Mouse (Mus musculus) kidney, embryonic 16.5 days (tissue): ENCODE data around the gene Adam12. TPM values are rescaled to one million over a fixed set of nuclear protein-coding genes. Genes with fewer than 3 reads are reported as not detected.

Source experiments
- ATAC-seq: fragments of 200-750 bp; cut with Nextera tagmentation; 2 replicates; pipeline ENCODE4 v1.8.0; 2017; ENCODE audit warnings: moderate TSS enrichment; ENCODE audit not compliant: low FRiP score, low TSS enrichment
- H3K27ac ChIP-seq: fragments of 300-500 bp; sonication (generic); 2 replicates; pipeline ENCODE4 v1.5.1; 2014; ENCODE audit warnings: low read length
- H3K27me3 ChIP-seq: fragments of 300-500 bp; sonication (generic); 2 replicates; pipeline ENCODE4 v1.6.1; 2014; ENCODE audit warnings: low read length, control low read depth, mixed read lengths; ENCODE audit not compliant: insufficient read depth
- H3K36me3 ChIP-seq: fragments of 300-500 bp; sonication (generic); 2 replicates; pipeline ENCODE4 v1.6.1; 2014; ENCODE audit warnings: low read length, control low read depth, mixed read lengths; ENCODE audit not compliant: insufficient read depth
- H3K4me1 ChIP-seq: fragments of 300-500 bp; sonication (generic); 2 replicates; pipeline ENCODE4 v1.6.1; 2014; ENCODE audit warnings: low read length, control low read depth, mixed read lengths; ENCODE audit not compliant: insufficient read depth
- H3K4me2 ChIP-seq: fragments of 300-500 bp; sonication (generic); replicated peaks from 2 replicates; pipeline ENCODE4 v1.6.1; 2014; ENCODE audit warnings: low read depth, low read length
- H3K4me3 ChIP-seq: fragments of 300-500 bp; sonication (generic); 2 replicates; pipeline ENCODE4 v1.5.1; 2014; ENCODE audit warnings: mild to moderate bottlenecking, low read length
- H3K9ac ChIP-seq: fragments of 300-500 bp; sonication (generic); replicated peaks from 2 replicates; pipeline ENCODE4 v1.6.1; 2014; ENCODE audit warnings: low read length
- H3K9me3 ChIP-seq: fragments of 300-500 bp; sonication (generic); 2 replicates; pipeline ENCODE4 v1.6.1; 2016; ENCODE audit warnings: low read length, control low read depth
- WGBS: fragments of 180-500 bp; shearing (Covaris S2); extraction: QIAGEN DNeasy Blood & Tissue Kit; methylation state at CpG from one replicate; pipeline ENCODE4 v1.1.7; 2014; 5-methylcytosine and 5-hydroxymethylcytosine counted together
- polyA plus RNA-seq: library from polyadenylated mRNA; unstranded; fragments of >200 nt; fragmentation: Nextera tagmentation; extraction: Ambion mirVana; gene quantifications from 2 replicates; pipeline ENCODE4 v1.2.1, GENCODE M21; 2015

The Adam12 gene
- polyA plus RNA-seq, 1 experiment from 2014 or later = 4.5 TPM

DNA sequence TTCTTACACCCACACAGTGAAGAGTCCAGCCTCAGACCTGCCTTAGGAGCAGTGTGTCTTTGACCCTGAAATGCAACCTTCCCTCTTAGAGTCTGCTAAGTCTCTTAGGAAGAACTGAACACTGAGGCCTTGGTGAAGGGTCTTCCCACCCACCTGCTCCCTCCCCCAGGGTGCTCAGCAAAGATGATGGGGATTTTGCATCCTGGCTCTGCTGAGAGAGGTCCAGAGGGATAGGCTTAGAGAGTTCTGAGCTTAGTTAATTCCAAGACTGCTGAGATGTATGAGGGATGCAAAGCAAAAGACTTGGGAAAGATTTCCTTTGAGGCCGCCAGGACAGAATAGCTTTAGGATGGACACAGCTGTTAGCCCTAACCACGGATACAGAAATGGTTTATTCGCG lies 4.8 kb downstream of the Adam12 start:
- Histone ChIP-seq H3K4me1 (peaks cover 32% of the 10 kb centered on the region), H3K27me3 (0 out of 2 replicates have a peak, but pooled peaks cover 5% of the 10 kb centered on the region), H3K4me2 (no peak overlapping the region), H3K27ac (no peak overlapping the region), H3K9me3 (no peaks in the 10 kb centered on the region), H3K9ac (no peak overlapping the region), H3K36me3 (no peaks in the 10 kb centered on the region), H3K4me3 (no peak overlapping the region)
- WGBS = 61% methylated on average over 4 of the region's 4 CpGs
- ATAC-seq = no peak

DNA sequence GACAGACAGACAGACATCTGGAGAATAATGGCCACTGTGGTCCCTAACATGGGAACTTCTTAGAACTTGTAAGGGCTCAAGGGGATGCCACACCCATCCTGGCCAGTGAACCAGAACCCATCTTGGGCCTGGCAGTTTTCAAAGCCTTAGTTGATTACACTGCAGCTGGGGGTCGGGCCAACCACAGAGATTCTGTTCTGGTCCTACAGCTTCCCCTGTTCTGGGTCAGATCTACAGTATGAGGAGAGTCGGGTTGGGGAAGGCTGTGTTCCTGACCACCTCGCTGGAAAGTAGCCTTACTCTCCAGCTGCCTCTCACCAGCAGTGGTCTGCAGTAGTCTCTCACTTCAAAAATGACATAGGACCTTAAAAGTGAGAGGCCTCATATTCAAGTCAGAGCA lies 5.7 kb downstream of the Adam12 start:
- H3K4me2 ChIP-seq = no peak overlapping the region
- H3K36me3 ChIP-seq = no peaks in the 10 kb centered on the region
- H3K27me3 ChIP-seq = 0 out of 2 replicates have a peak, but pooled peaks cover 5% of the 10 kb centered on the region
- no peak overlapping the region for H3K9ac ChIP-seq
- no peaks in the 10 kb centered on the region for H3K9me3 ChIP-seq
- H3K4me3 ChIP-seq = no peak overlapping the region
- peaks cover 28% of the 10 kb centered on the region for H3K4me1 ChIP-seq
- ATAC-seq = no peak
- no peak overlapping the region for H3K27ac ChIP-seq
- 61% methylated on average over 3 of the region's 3 CpGs for WGBS

GRCm38 (mm10) chr7:134224741-134225612 lies 7.0 kb downstream of the Adam12 start:
- no peaks in the 10 kb centered on the region for H3K36me3 ChIP-seq
- peak; percentile 81 for ATAC-seq
- no peaks in the 10 kb centered on the region for H3K9me3 ChIP-seq
- peaks cover 28% of the 10 kb centered on the region for H3K4me1 ChIP-seq
- H3K4me2 ChIP-seq = peak overlapping the region; percentile 89
- H3K27ac ChIP-seq = peak overlapping the region; percentile 51
- H3K9ac ChIP-seq = peak overlapping the region; percentile 65
- WGBS = under 1% methylated on average over 81 of the region's 90 CpGs
- 0 out of 2 replicates have a peak, but pooled peaks cover 5% of the 10 kb centered on the region for H3K27me3 ChIP-seq
- peak overlapping the region; percentile 72 for H3K4me3 ChIP-seq

- peak overlapping the region; percentile 89 for H3K4me2 ChIP-seq
- no peaks in the 10 kb centered on the region for H3K9me3 ChIP-seq
- ATAC-seq = 0 out of 2 replicates have a peak, but pooled peaks have one; percentile 2
- peak overlapping the region; percentile 51; the same call in 1 of the 2 replicates for H3K27ac ChIP-seq
- 1% methylated on average over 14 of the region's 14 CpGs for WGBS
- H3K9ac ChIP-seq = peak overlapping the region; percentile 65
- peaks cover 28% of the 10 kb centered on the region for H3K4me1 ChIP-seq
- no peaks in the 10 kb centered on the region for H3K36me3 ChIP-seq
- 0 out of 2 replicates have a peak, but pooled peaks cover 5% of the 10 kb centered on the region for H3K27me3 ChIP-seq
- peak overlapping the region; percentile 72 for H3K4me3 ChIP-seq
These were observed 7.6 kb downstream of the Adam12 start for GRCm38 (mm10) chr7:134224421-134224740.

GRCm38 (mm10) chr7:134223444-134224161 lies 8.3 kb downstream of the Adam12 start:
- H3K4me3 ChIP-seq = peak overlapping the region; percentile 72
- no peaks in the 10 kb centered on the region for H3K36me3 ChIP-seq
- H3K27me3 ChIP-seq = 0 out of 2 replicates have a peak, but pooled peaks cover 5% of the 10 kb centered on the region
- no peak for ATAC-seq
- peak overlapping the region; percentile 89 for H3K4me2 ChIP-seq
- H3K9ac ChIP-seq = peak overlapping the region; percentile 65; the same call in 1 of the 2 replicates
- no peak overlapping the region for H3K27ac ChIP-seq
- 25% methylated on average over 16 of the region's 16 CpGs for WGBS
- H3K4me1 ChIP-seq = peaks cover 25% of the 10 kb centered on the region
- no peaks in the 10 kb centered on the region for H3K9me3 ChIP-seq

DNA sequence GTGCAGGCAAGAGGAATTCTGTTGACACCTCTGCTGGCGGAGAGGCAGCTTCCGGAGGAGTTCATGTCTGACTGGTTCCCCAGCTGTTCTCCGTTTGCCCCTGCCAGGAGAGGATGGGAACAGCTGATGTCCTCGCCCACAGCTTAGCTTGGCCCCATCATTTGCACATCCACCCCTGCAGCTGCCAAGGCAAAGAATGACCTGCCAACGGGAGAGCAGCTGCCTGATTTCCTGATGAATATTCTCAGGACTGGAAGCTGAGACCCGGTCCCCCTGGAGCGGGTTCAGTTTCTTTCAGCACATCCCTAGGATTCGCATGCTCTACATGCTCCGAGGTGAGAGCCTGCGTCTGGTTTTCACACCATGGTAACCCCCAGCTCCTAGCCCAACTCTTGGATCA lies 24.0 kb downstream of the Adam12 start:
- no peak overlapping the region for H3K9ac ChIP-seq
- no peak overlapping the region for H3K4me2 ChIP-seq
- no peak overlapping the region for H3K27ac ChIP-seq
- no peaks in the 10 kb centered on the region for H3K9me3 ChIP-seq
- no peaks in the 10 kb centered on the region for H3K36me3 ChIP-seq
- 64% methylated on average over 10 of the region's 10 CpGs for WGBS
- ATAC-seq = no peak
- no peaks in the 10 kb centered on the region for H3K27me3 ChIP-seq
- H3K4me3 ChIP-seq = no peak overlapping the region
- no peaks in the 10 kb centered on the region for H3K4me1 ChIP-seq

GRCm38 (mm10) chr7:134193089-134193488 lies 38.9 kb downstream of the Adam12 start:
- ATAC-seq = no peak
- Histone ChIP-seq H3K4me1 (peaks cover 3% of the 10 kb centered on the region; the same call in 1 of the 2 replicates), H3K27me3 (no peaks in the 10 kb centered on the region), H3K27ac (no peak overlapping the region), H3K4me2 (no peak overlapping the region), H3K9me3 (no peaks in the 10 kb centered on the region), H3K9ac (no peak overlapping the region), H3K36me3 (no peaks in the 10 kb centered on the region), H3K4me3 (no peak overlapping the region)
- WGBS = 85% methylated on average over 3 of the region's 3 CpGs

DNA sequence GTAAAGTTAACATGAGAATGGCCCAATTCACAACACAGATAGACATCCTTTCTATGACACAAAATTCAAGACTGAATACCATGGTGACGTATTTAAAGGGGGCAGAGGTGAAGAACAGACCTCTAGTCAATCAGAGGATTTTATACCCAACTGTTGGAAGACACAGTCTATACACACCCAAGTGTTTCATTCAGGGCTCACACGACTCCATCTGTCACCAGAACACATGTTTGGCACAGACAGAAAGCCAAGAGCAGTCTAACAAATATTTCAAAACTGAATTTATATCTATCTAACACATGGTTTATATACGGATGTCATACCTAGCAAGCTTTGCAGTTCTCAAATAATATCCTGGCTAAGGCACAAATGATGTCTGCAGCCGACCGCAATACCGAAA lies 41.8 kb downstream of the Adam12 start:
- ATAC-seq = no peak
- H3K9ac ChIP-seq = no peak overlapping the region
- H3K9me3 ChIP-seq = no peaks in the 10 kb centered on the region
- H3K4me3 ChIP-seq = no peak overlapping the region
- H3K4me2 ChIP-seq = no peak overlapping the region
- WGBS = 79% methylated on average over 6 of the region's 6 CpGs
- peaks cover 3% of the 10 kb centered on the region; the same call in 1 of the 2 replicates for H3K4me1 ChIP-seq
- no peaks in the 10 kb centered on the region for H3K27me3 ChIP-seq
- no peaks in the 10 kb centered on the region for H3K36me3 ChIP-seq
- H3K27ac ChIP-seq = no peak overlapping the region

GRCm38 (mm10) chr7:134188565-134188964 lies 43.4 kb downstream of the Adam12 start:
- H3K9ac ChIP-seq = no peak overlapping the region
- no peak; the same call in 1 of the 2 replicates for ATAC-seq
- H3K4me3 ChIP-seq = no peak overlapping the region
- H3K9me3 ChIP-seq = peaks cover 5% of the 10 kb centered on the region; the same call in 1 of the 2 replicates
- no peaks in the 10 kb centered on the region for H3K27me3 ChIP-seq
- H3K27ac ChIP-seq = no peak overlapping the region
- 69% methylated on average over 6 of the region's 6 CpGs for WGBS
- peaks cover 3% of the 10 kb centered on the region; the same call in 1 of the 2 replicates for H3K4me1 ChIP-seq
- H3K36me3 ChIP-seq = no peaks in the 10 kb centered on the region
- H3K4me2 ChIP-seq = no peak overlapping the region
